Mouse (Mus musculus): ENCODE results near the gene Tax1bp1. TPM values are rescaled to one million over a fixed set of nuclear protein-coding genes. Genes with fewer than 3 reads are reported as not detected.

Gene Tax1bp1
- polyA plus RNA-seq, 1 experiment from 2014 or later, result 156 TPM

GRCm38 (mm10) chr6:52805237-52805856 is 91.8 kb downstream of the Tax1bp1 start:
- DNase-seq (ENCODE audit: low spot score), result no peak

More at GRCm38 (mm10) chr6:52805237-52805856, 91.8 kb downstream of the Tax1bp1 start:
- Histone ChIP-seq H3K27ac (replicated peaks) (no peak overlapping the region), H3K4me3 (ENCODE audit: low read depth, low read length) (no peak overlapping the region), H3K27me3 (ENCODE audit: control insufficient read depth, insufficient read depth, low read length) (no peaks in the 10 kb centered on the region), H3K4me2 (replicated peaks; ENCODE audit: low read depth) (no peak overlapping the region), H3K9ac (ENCODE audit: low read length) (no peak overlapping the region), H3K4me1 (replicated peaks; ENCODE audit: control insufficient read depth, insufficient read depth) (no peaks in the 10 kb centered on the region), H3K36me3 (ENCODE audit: control insufficient read depth, insufficient read depth, low read length) (no peaks in the 10 kb centered on the region), H3K9me3 (ENCODE audit: control insufficient read depth, low read length) (no peaks in the 10 kb centered on the region)
- 77% methylated on average over 3 of the region's 3 CpGs for WGBS
- no peak for ATAC-seq (ENCODE audit: low FRiP score, low TSS enrichment)
- TF ChIP-seq EP300 (optimal IDR thresholded peaks at IDR 0.05) (no peak), CTCF (IDR thresholded peaks at IDR 0.05; ENCODE audit: low read depth) (no peak)

Other genes starting within 250 kb of the Tax1bp1 start
- 102 and 107 TPM in 2 replicates for gene Hibadh, start 73.3 kb upstream of the Tax1bp1 start, polyA plus RNA-seq (2015; fragmentation: Nextera tagmentation; extraction: Ambion mirVana)

All from stomach, postnatal 0 days (tissue).